ENCODE assay signal across 7 mouse cellular contexts in the genomic region with DNA sequence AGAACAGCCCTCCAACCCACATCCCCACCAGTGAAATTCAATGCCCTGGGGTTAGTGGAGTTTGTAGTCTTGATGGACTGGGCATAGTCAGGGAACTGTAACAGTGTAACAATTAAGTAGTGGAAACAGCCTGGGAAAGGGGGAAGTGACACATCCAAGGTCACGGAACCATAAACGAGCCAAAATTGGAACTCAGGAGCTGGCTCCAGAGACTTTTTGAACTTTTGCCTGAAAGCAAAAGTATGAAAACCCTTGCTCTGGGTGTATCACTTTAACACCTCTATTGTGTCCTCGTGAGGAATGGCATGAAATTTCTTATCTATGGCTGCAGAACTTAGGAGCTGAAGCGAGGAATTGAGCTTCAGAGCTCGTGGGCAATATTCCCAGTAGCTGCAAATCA. TPM values are rescaled to one million over a fixed set of nuclear protein-coding genes. Genes with fewer than 3 reads are reported as not detected.
DNase-seq lines count a peak whose midpoint lies in the region; ATAC-seq and TF ChIP-seq lines count a peak whose summit lies in the region.

No protein-coding gene starts in this region.

- H3K79me2 ChIP-seq in liver, adult 2 months (ENCODE audit: control insufficient read depth, insufficient read depth, low read length): peaks cover 51% of the 10 kb centered on the region

- no peaks in the 10 kb centered on the region for H3K27me3 ChIP-seq in liver, adult 2 months (ENCODE audit: control insufficient read depth, insufficient read depth, low read length)
- no peaks in the 10 kb centered on the region for H3K27me3 ChIP-seq in limb, embryonic 10.5 days (ENCODE audit: low read depth, poor library complexity, severe bottlenecking)
- no peaks in the 10 kb centered on the region for H3K27me3 ChIP-seq in small intestine, adult 2 months (ENCODE audit: control insufficient read depth, insufficient read depth, low read length)

- no peak for TF ChIP-seq CTCF in liver, adult 2 months (IDR thresholded peaks at IDR 0.05; ENCODE audit: low read depth, low read length)
- no peak for TF ChIP-seq CTCF in embryonic fibroblast, embryonic 13.5 days (IDR thresholded peaks at IDR 0.05; ENCODE audit: borderline replicate concordance, insufficient read depth, low read length)
- TF ChIP-seq CTCF in small intestine, adult 2 months (IDR thresholded peaks at IDR 0.05; ENCODE audit: extremely low read depth, insufficient read length, insufficient replicate concordance, low read depth, low read length): no peak

- H3K4me3 ChIP-seq in liver, adult 2 months (ENCODE audit: insufficient read depth, low read depth, low read length): peak overlapping the region; percentile 98; the same call in 1 of the 2 replicates
- H3K4me3 ChIP-seq in embryonic fibroblast, embryonic 13.5 days (ENCODE audit: insufficient read depth, low read length): peak overlapping the region; percentile 71
- peak overlapping the region; percentile 75 for H3K4me3 ChIP-seq in limb, embryonic 10.5 days
- no peak overlapping the region for H3K4me3 ChIP-seq in small intestine, adult 2 months (ENCODE audit: low read depth, low read length)

- H3K9ac ChIP-seq in liver, adult 2 months (ENCODE audit: low read depth, low read length): peak overlapping the region; percentile 99

- peaks cover 47% of the 10 kb centered on the region for H3K4me1 ChIP-seq in liver, adult 2 months (ENCODE audit: control insufficient read depth, insufficient read depth, low read length)
- peaks cover 17% of the 10 kb centered on the region for H3K4me1 ChIP-seq in embryonic fibroblast, embryonic 13.5 days (ENCODE audit: control insufficient read depth, insufficient read depth, low read length)
- peaks cover 25% of the 10 kb centered on the region for H3K4me1 ChIP-seq in limb, embryonic 10.5 days
- peaks cover 37% of the 10 kb centered on the region; the same call in 1 of the 2 replicates for H3K4me1 ChIP-seq in small intestine, adult 2 months (ENCODE audit: control insufficient read depth, insufficient read depth, insufficient read length, low read length)

- no peaks in the 10 kb centered on the region for H3K9me3 ChIP-seq in limb, embryonic 10.5 days (replicated peaks)

- peak overlapping the region; percentile 100 for H3K27ac ChIP-seq in liver, adult 2 months (replicated peaks; ENCODE audit: insufficient read depth, low read depth, low read length)
- no peak overlapping the region; the same call in 1 of the 2 replicates for H3K27ac ChIP-seq in embryonic fibroblast, embryonic 13.5 days (ENCODE audit: insufficient read depth, low read length)
- no peak overlapping the region for H3K27ac ChIP-seq in limb, embryonic 10.5 days
- H3K27ac ChIP-seq in small intestine, adult 2 months (ENCODE audit: insufficient read depth, low read depth, low read length): peak overlapping the region; percentile 94

- no peak for TF ChIP-seq POLR2A in liver, adult 2 months (IDR thresholded peaks at IDR 0.05; ENCODE audit: extremely low read depth, insufficient read depth, low read length)
- no peak for TF ChIP-seq POLR2A in embryonic fibroblast, embryonic 13.5 days (IDR thresholded peaks at IDR 0.05; ENCODE audit: low read depth, low read length)
- TF ChIP-seq POLR2A in small intestine, adult 2 months (IDR thresholded peaks at IDR 0.05; ENCODE audit: low read depth, low read length): no peak

- WGBS in liver, adult 2 months: 8% methylated on average over 5 of the region's 5 CpGs
- WGBS in limb, embryonic 10.5 days: 90% methylated on average over 5 of the region's 5 CpGs
- WGBS in small intestine, adult 2 months: 13% methylated on average over 5 of the region's 5 CpGs

- no peaks in the 10 kb centered on the region for H3K36me3 ChIP-seq in liver, adult 2 months (ENCODE audit: control insufficient read depth, insufficient read depth, low read length)
- peaks cover 2% of the 10 kb centered on the region for H3K36me3 ChIP-seq in limb, embryonic 10.5 days
- H3K36me3 ChIP-seq in small intestine, adult 2 months (ENCODE audit: control insufficient read depth, insufficient read depth, low read length): peaks cover 2% of the 10 kb centered on the region; the same call in 1 of the 2 replicates

- ATAC-seq in cerebellum, adult (ENCODE audit: insufficient number of reproducible peaks, low FRiP score, low TSS enrichment): no peak

- peak; percentile 34 for DNase-seq in liver, adult 2 months (ENCODE audit: extremely low read depth, low read depth, low spot score)
- DNase-seq in liver: no peak
- DNase-seq in limb, embryonic 10.5 days (ENCODE audit: low spot score): no peak
- DNase-seq in thymus, adult 18-20 months: no peak

RNA-seq across cellular contexts. Expression of gene Zfp787, which starts 1.6 kb away (rescaled TPM):
- total RNA-seq in liver, adult 2 months (2014; rRNA removed): 33.7 and 36.8 TPM in 2 replicates
- polyA plus RNA-seq in liver, adult 2 months (2012; rRNA removed): 46.0 and 51.7 TPM in 2 replicates
- 14.2 and 19.0 TPM in 2 replicates for polyA plus RNA-seq in embryonic fibroblast, embryonic 13.5 days (2011; ENCODE audit: insufficient read length, low read depth, missing spikeins)
- 29.8 and 32.4 TPM in 2 replicates for polyA plus RNA-seq in limb, embryonic 10.5 days (2016; fragmentation: Nextera tagmentation; extraction: Ambion mirVana)
- 32.3 and 62.7 TPM in 2 replicates for polyA plus RNA-seq in small intestine, adult 2 months (2012; rRNA removed)

RNA-seq across cellular contexts. Expression of gene Zfp444, which starts 17.9 kb away (rescaled TPM):
- 11.0 and 17.5 TPM in 2 replicates for total RNA-seq in liver, adult 2 months (2014; rRNA removed)
- polyA plus RNA-seq in liver, adult 2 months (2012; rRNA removed): 23.9 and 29.7 TPM in 2 replicates
- 15.2 and 20.9 TPM in 2 replicates for polyA plus RNA-seq in embryonic fibroblast, embryonic 13.5 days (2011; ENCODE audit: insufficient read length, low read depth, missing spikeins)
- polyA plus RNA-seq in limb, embryonic 10.5 days (2016; fragmentation: Nextera tagmentation; extraction: Ambion mirVana): 85.6 and 88.3 TPM in 2 replicates
- polyA plus RNA-seq in small intestine, adult 2 months (2012; rRNA removed): 12.7 and 33.9 TPM in 2 replicates

RNA-seq across cellular contexts. Expression of gene Galp, which starts 42.7 kb away (rescaled TPM):
- not detected in 2 replicates for total RNA-seq in liver, adult 2 months (2014; rRNA removed)
- not detected in 2 replicates for polyA plus RNA-seq in liver, adult 2 months (2012; rRNA removed)
- polyA plus RNA-seq in embryonic fibroblast, embryonic 13.5 days (2011; ENCODE audit: insufficient read length, low read depth, missing spikeins): not detected in 2 replicates
- not detected in 2 replicates for polyA plus RNA-seq in limb, embryonic 10.5 days (2016; fragmentation: Nextera tagmentation; extraction: Ambion mirVana)
- polyA plus RNA-seq in small intestine, adult 2 months (2012; rRNA removed): not detected in 2 replicates

Comparison
In these comparisons a context has a peak if more than half of its experiments do, and no peak if none do; other contexts are left out.
1. H3K27ac ChIP-seq: peak in liver, adult 2 months (single experiment) and small intestine, adult 2 months (single experiment); none in embryonic fibroblast, embryonic 13.5 days (single experiment) and limb, embryonic 10.5 days (single experiment).